Mouse (Mus musculus) testis, adult 2 months (tissue): ENCODE results near the gene Il10rb.

ENCODE experiments used
- CTCF ChIP-seq: fragments of 200-500 bp; IDR thresholded peaks from 2 replicates; pipeline ENCODE4 v1.5.1; 2012; ENCODE audit warnings: low read depth, mild to moderate bottlenecking, inconsistent platforms, low read length, moderate library complexity; ENCODE audit not compliant: control insufficient read depth, insufficient read depth, insufficient replicate concordance
- POLR2A ChIP-seq: fragments of 200-500 bp; IDR thresholded peaks from 2 replicates; pipeline ENCODE4 v1.6.1; 2012; ENCODE audit warnings: low read depth, mild to moderate bottlenecking, inconsistent platforms, low read length, moderate library complexity; ENCODE audit not compliant: control insufficient read depth

- no peak for TF ChIP-seq CTCF
- no peak for TF ChIP-seq POLR2A
Observed at GRCm38 (mm10) chr16:91471481-91471880, 65.5 kb downstream of the Il10rb start.
